Mouse (Mus musculus) bone marrow, adult 2 months (tissue): ENCODE data around the gene Atr.

Experiments
- CTCF ChIP-seq: fragments of 200-500 bp; IDR thresholded peaks from 2 replicates; pipeline ENCODE4 v1.5.1; 2011; ENCODE audit warnings: low read length, control low read depth; ENCODE audit not compliant: control insufficient read depth, insufficient read depth
- POLR2A ChIP-seq: fragments of 200-500 bp; IDR thresholded peaks from 2 replicates; pipeline ENCODE4 v1.6.1; 2011; ENCODE audit warnings: low read depth, mild to moderate bottlenecking, control low read depth, low read length, borderline replicate concordance; ENCODE audit not compliant: control insufficient read depth

- no peak for TF ChIP-seq CTCF
- no peak for TF ChIP-seq POLR2A
Measured at GRCm38 (mm10) chr9:95897392-95897791, 40.0 kb downstream of the Atr start.
